Mouse (Mus musculus): ENCODE results near the gene Gsdmc4.
"Not testable (repeated sequence)": the region's sequence is repeated elsewhere in the genome, so short reads cannot be mapped to it uniquely, and the experiment has no call there.

Gsdmc4 gene

DNA sequence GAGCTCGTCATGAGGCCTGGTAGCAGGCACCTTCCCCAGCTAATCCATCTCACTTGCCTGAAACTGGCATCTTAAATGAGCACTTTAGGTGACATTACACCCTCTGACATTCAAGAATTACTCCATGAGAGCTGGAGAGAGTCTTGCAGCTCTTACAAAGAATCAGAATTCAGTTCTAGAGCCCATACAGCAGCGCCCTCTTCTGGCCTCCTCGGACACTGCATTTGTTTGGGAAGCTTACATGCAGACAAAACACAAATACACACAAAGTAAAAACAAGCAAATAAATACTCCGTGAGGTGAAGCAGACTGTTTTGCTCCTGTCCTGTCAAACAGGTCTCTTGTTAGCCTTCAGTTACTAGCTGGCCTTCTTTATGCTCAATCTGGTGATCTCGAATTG, 50.1 kb downstream of the Gsdmc4 start:
- POLR2A ChIA-PET, result not testable (repeated sequence)

More for the DNA sequence above, 50.1 kb downstream of the Gsdmc4 start:
- CTCF ChIA-PET, result interaction anchor here in 2 of 4 experiments (0.6 to 1.3 kb wide), 5 partner anchors 34 to 1783 kb away, joined by 3 to 7 read pairs (median 3); no protein-coding TSS in a partner anchor
